Mouse (Mus musculus) adrenal gland, adult 18-20 months (tissue): ENCODE results near the gene Gm10668. TPM values are rescaled to one million over a fixed set of nuclear protein-coding genes. Genes with fewer than 3 reads are reported as not detected.
"Not testable (repeated sequence)": the region's sequence is repeated elsewhere in the genome, so short reads cannot be mapped to it uniquely, and the experiment has no call there.

Experiments
- DNase-seq, 2 experiments: peaks; one replicate each; pipeline ENCODE4 v3.0.0; 2021 to 2022; ENCODE audit warnings: low spot score in 2 of 2
- long read RNA-seq, 2 experiments: library from polyadenylated mRNA; stranded (forward); transcript quantifications; one replicate each; pipeline ENCODE4 v2.0.0; 2021
- total RNA-seq, 2 experiments: library from RNA; stranded (reverse); gene quantifications; 1 replicate in 1 of 2; 2 replicates in 1 of 2; pipeline ENCODE4 v1.2.3; 2021

Gene Gm10668
- total RNA-seq = not detected
- long read RNA-seq, experiment 1 = 0 reads
- long read RNA-seq, experiment 2 = 0 reads

- not testable (repeated sequence) for DNase-seq
Measured at GRCm38 (mm10) chr7:20730524-20730923, at the start of gene Gm10668. Gene Gm10668 (minus strand): TSS chr7:20730624.

GRCm38 (mm10) chr7:20770885-20771284 is 40.5 kb upstream of the Gm10668 start, which contains the start of gene Vmn1r112:
Gene Vmn1r112 (plus strand): TSS chr7:20771185.
- not testable (repeated sequence) for DNase-seq

GRCm38 (mm10) chr7:20703116-20703515 is 27.3 kb downstream of the Gm10668 start, which contains the start of gene Vmn1r111:
Gene Vmn1r111 (minus strand): TSS chr7:20703216.
- not testable (repeated sequence) for DNase-seq

Other genes starting within 250 kb of the Gm10668 start
- gene Vmn1r103, start 220.1 kb downstream of the Gm10668 start, total RNA-seq = not detected
- not detected for gene Vmn1r104, start 196.8 kb downstream of the Gm10668 start, total RNA-seq
- gene Gm5726, start 184.9 kb downstream of the Gm10668 start, total RNA-seq = not detected
- not detected for gene Gm4141, start 154.4 kb downstream of the Gm10668 start, total RNA-seq
- not detected for gene Gm4513, start 131.6 kb downstream of the Gm10668 start, total RNA-seq
- not detected for gene Vmn1r107, start 61.7 kb downstream of the Gm10668 start, total RNA-seq
- gene Vmn1r111, start 27.4 kb downstream of the Gm10668 start, total RNA-seq = not detected
- not detected for gene Vmn1r112, start 40.6 kb upstream of the Gm10668 start, total RNA-seq
- gene Vmn1r113, start 56.7 kb upstream of the Gm10668 start, total RNA-seq = not detected
- gene Vmn1r114, start 81.6 kb upstream of the Gm10668 start, total RNA-seq = not detected
- gene Vmn1r115, start 114.4 kb upstream of the Gm10668 start, total RNA-seq = not detected
- not detected for gene Vmn1r116, start 141.6 kb upstream of the Gm10668 start, total RNA-seq
- gene Vmn1r117, start 153.5 kb upstream of the Gm10668 start, total RNA-seq = not detected
- not detected for gene Vmn1r118, start 181.7 kb upstream of the Gm10668 start, total RNA-seq